Mouse (Mus musculus) lung, embryonic 14.5 days (tissue): ENCODE data around the gene Abl2. TPM values are rescaled to one million over a fixed set of nuclear protein-coding genes. Genes with fewer than 3 reads are reported as not detected.

ENCODE experiments used
- ATAC-seq: fragments of 200-750 bp; cut with Nextera tagmentation; 2 replicates; pipeline ENCODE4 v1.8.0; 2017; ENCODE audit warnings: mild to moderate bottlenecking, moderate TSS enrichment, moderate library complexity; ENCODE audit not compliant: insufficient read depth
- DNase-seq: peaks from one replicate; pipeline ENCODE4 v3.0.0-alpha.2; 2015
- H3K27ac ChIP-seq: fragments of 300-500 bp; sonication (generic); 2 replicates; pipeline ENCODE4 v1.5.1; 2014; ENCODE audit warnings: low read depth, mild to moderate bottlenecking, moderate library complexity
- H3K27me3 ChIP-seq: fragments of 300-500 bp; sonication (generic); 2 replicates; pipeline ENCODE4 v1.6.1; 2014; ENCODE audit warnings: low read length, control low read depth; ENCODE audit not compliant: insufficient read depth
- H3K36me3 ChIP-seq: fragments of 300-500 bp; sonication (generic); 2 replicates; pipeline ENCODE4 v1.6.1; 2014; ENCODE audit warnings: control low read depth; ENCODE audit not compliant: insufficient read depth
- H3K4me1 ChIP-seq: fragments of 300-500 bp; sonication (generic); 2 replicates; pipeline ENCODE4 v1.6.1; 2014; ENCODE audit warnings: antibody characterized with exemption, control low read depth; ENCODE audit not compliant: insufficient read depth
- H3K4me2 ChIP-seq: fragments of 300-500 bp; sonication (generic); 2 replicates; pipeline ENCODE4 v1.6.1; 2014; ENCODE audit warnings: mild to moderate bottlenecking
- H3K4me3 ChIP-seq: fragments of 300-500 bp; sonication (generic); 2 replicates; pipeline ENCODE4 v1.5.1; 2014; ENCODE audit warnings: low read depth, low read length
- H3K9ac ChIP-seq: fragments of 300-500 bp; sonication (generic); 2 replicates; pipeline ENCODE4 v1.6.1; 2014
- H3K9me3 ChIP-seq: fragments of 300-500 bp; sonication (generic); 2 replicates; pipeline ENCODE4 v1.6.1; 2016; ENCODE audit warnings: low read depth, low read length, control low read depth
- CTCF ChIP-seq: IDR thresholded peaks from 2 replicates; pipeline ENCODE4 v1.5.1; 2016; ENCODE audit warnings: antibody characterized with exemption, low read depth
- WGBS: fragments of 180-500 bp; shearing (Covaris S2); extraction: QIAGEN DNeasy Blood & Tissue Kit; methylation state at CpG from one replicate; pipeline ENCODE4 v1.1.7; 2014; 5-methylcytosine and 5-hydroxymethylcytosine counted together
- polyA plus RNA-seq: library from polyadenylated mRNA; unstranded; fragments of >200 nt; fragmentation: Nextera tagmentation; extraction: Ambion mirVana; gene quantifications from 2 replicates; pipeline ENCODE4 v1.2.1, GENCODE M21; 2014

Gene Abl2
- polyA plus RNA-seq, 1 experiment from 2014 or later = 6.2 TPM

GRCm38 (mm10) chr1:156559641-156560020, 1.0 kb downstream of the Abl2 start:
- WGBS = 8% methylated on average over 8 of the region's 8 CpGs
- Histone ChIP-seq H3K27ac (no peak overlapping the region), H3K4me1 (no peaks in the 10 kb centered on the region), H3K36me3 (no peaks in the 10 kb centered on the region), H3K9ac (peak overlapping the region; percentile 98), H3K4me2 (peak overlapping the region; percentile 59), H3K9me3 (no peaks in the 10 kb centered on the region), H3K27me3 (no peaks in the 10 kb centered on the region), H3K4me3 (peak overlapping the region; percentile 98)
- no peak for TF ChIP-seq CTCF
- ATAC-seq (no peak), DNase-seq (peak; percentile 39)

GRCm38 (mm10) chr1:156560500-156560899, 1.9 kb downstream of the Abl2 start:
- Histone ChIP-seq H3K4me2 (peak overlapping the region; percentile 59), H3K36me3 (no peaks in the 10 kb centered on the region), H3K27ac (no peak overlapping the region), H3K9me3 (no peaks in the 10 kb centered on the region), H3K9ac (no peak overlapping the region), H3K27me3 (no peaks in the 10 kb centered on the region), H3K4me3 (no peak overlapping the region), H3K4me1 (no peaks in the 10 kb centered on the region)
- ATAC-seq (no peak), DNase-seq (no peak)
- 87% methylated on average over 9 of the region's 9 CpGs for WGBS
- TF ChIP-seq CTCF = no peak

- 84% methylated on average over 2 of the region's 2 CpGs for WGBS
- TF ChIP-seq CTCF = no peak
- no peak overlapping the region for H3K27ac ChIP-seq
Measured at GRCm38 (mm10) chr1:156565328-156565727, 6.7 kb downstream of the Abl2 start.

GRCm38 (mm10) chr1:156566132-156566531, 7.5 kb downstream of the Abl2 start:
- ATAC-seq = no peak
- WGBS = 89% methylated on average over 3 of the region's 3 CpGs
- H3K36me3 ChIP-seq = no peaks in the 10 kb centered on the region
- H3K27me3 ChIP-seq = no peaks in the 10 kb centered on the region
- TF ChIP-seq CTCF = peak; percentile 39
- no peaks in the 10 kb centered on the region for H3K9me3 ChIP-seq
- H3K4me1 ChIP-seq = no peaks in the 10 kb centered on the region
- no peak overlapping the region for H3K9ac ChIP-seq
- no peak overlapping the region for H3K4me3 ChIP-seq
- H3K27ac ChIP-seq = no peak overlapping the region
- DNase-seq = peak; percentile 27
- no peak overlapping the region for H3K4me2 ChIP-seq

More at GRCm38 (mm10) chr1:156565328-156565727, 6.7 kb downstream of the Abl2 start:
- Histone ChIP-seq H3K36me3 (no peaks in the 10 kb centered on the region), H3K4me1 (no peaks in the 10 kb centered on the region), H3K9me3 (no peaks in the 10 kb centered on the region), H3K9ac (no peak overlapping the region), H3K4me2 (no peak overlapping the region), H3K4me3 (no peak overlapping the region), H3K27me3 (no peaks in the 10 kb centered on the region)
- ATAC-seq = no peak
- DNase-seq = no peak

GRCm38 (mm10) chr1:156569615-156570014, 11.0 kb downstream of the Abl2 start:
- H3K4me1 ChIP-seq = no peaks in the 10 kb centered on the region
- H3K9me3 ChIP-seq = no peaks in the 10 kb centered on the region
- no peak overlapping the region for H3K4me3 ChIP-seq
- H3K4me2 ChIP-seq = no peak overlapping the region
- TF ChIP-seq CTCF = no peak
- no peaks in the 10 kb centered on the region for H3K36me3 ChIP-seq
- no peak overlapping the region for H3K9ac ChIP-seq
- DNase-seq (no peak), ATAC-seq (no peak)
- 62% methylated on average over 4 of the region's 4 CpGs for WGBS
- no peaks in the 10 kb centered on the region for H3K27me3 ChIP-seq
- H3K27ac ChIP-seq = no peak overlapping the region

GRCm38 (mm10) chr1:156572952-156573351, 14.4 kb downstream of the Abl2 start:
- no peaks in the 10 kb centered on the region for H3K36me3 ChIP-seq
- no peak for TF ChIP-seq CTCF
- H3K4me2 ChIP-seq = no peak overlapping the region
- DNase-seq = no peak
- no peaks in the 10 kb centered on the region for H3K4me1 ChIP-seq
- H3K4me3 ChIP-seq = no peak overlapping the region
- ATAC-seq = no peak
- no peak overlapping the region for H3K27ac ChIP-seq
- no peak overlapping the region for H3K9ac ChIP-seq
- WGBS = 76% methylated on average over 4 of the region's 4 CpGs
- no peaks in the 10 kb centered on the region for H3K9me3 ChIP-seq
- H3K27me3 ChIP-seq = no peaks in the 10 kb centered on the region

- Histone ChIP-seq H3K4me3 (no peak overlapping the region), H3K27ac (no peak overlapping the region), H3K9me3 (no peaks in the 10 kb centered on the region), H3K9ac (no peak overlapping the region), H3K4me1 (no peaks in the 10 kb centered on the region), H3K4me2 (no peak overlapping the region), H3K36me3 (no peaks in the 10 kb centered on the region), H3K27me3 (no peaks in the 10 kb centered on the region)
- no peak for DNase-seq
- 60% methylated on average over 11 of the region's 11 CpGs for WGBS
- ATAC-seq = no peak
- no peak for TF ChIP-seq CTCF
Measured at GRCm38 (mm10) chr1:156581149-156581548, 22.6 kb downstream of the Abl2 start.

- Histone ChIP-seq H3K9ac (no peak overlapping the region), H3K9me3 (no peaks in the 10 kb centered on the region), H3K27ac (no peak overlapping the region), H3K36me3 (no peaks in the 10 kb centered on the region), H3K27me3 (no peaks in the 10 kb centered on the region), H3K4me1 (no peaks in the 10 kb centered on the region), H3K4me2 (no peak overlapping the region), H3K4me3 (no peak overlapping the region)
- WGBS = 62% methylated on average over 1 of the region's 1 CpGs
- ATAC-seq = no peak
- peak; percentile 56 for TF ChIP-seq CTCF
- DNase-seq = peak; percentile 50
Measured at GRCm38 (mm10) chr1:156584175-156584574, 25.6 kb downstream of the Abl2 start.
